Mouse (Mus musculus): ENCODE data around the gene Mtss1l. TPM values are rescaled to one million over a fixed set of nuclear protein-coding genes. Genes with fewer than 3 reads are reported as not detected.

Mtss1l gene
- polyA plus RNA-seq, 1 experiment from 2014 or later, result 5.7 TPM

DNA sequence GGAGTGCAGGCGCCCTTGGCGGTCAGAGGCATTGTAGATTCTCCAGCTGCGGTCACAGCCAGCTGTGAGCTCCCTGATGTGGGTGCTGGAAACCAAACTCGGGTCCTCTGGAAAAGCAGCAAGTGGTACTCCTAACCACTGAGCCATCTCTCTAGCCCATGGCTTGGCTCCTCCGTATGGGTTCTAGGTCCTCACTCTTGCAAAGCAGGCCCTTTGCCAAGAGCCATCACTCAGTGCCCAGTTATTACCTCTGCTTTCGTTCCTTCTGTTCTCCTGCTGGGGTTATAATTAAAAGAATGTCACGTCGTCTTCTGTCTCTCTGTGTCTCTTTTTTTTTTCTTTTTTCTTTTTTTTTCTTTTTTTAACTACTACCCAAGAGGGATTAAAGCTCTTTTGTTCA is 11.8 kb downstream of the Mtss1l start:
- ATAC-seq (ENCODE audit: low FRiP score, low TSS enrichment) (no peak), DNase-seq (ENCODE audit: low spot score) (no peak)
- Histone ChIP-seq H3K27ac (replicated peaks) (no peak overlapping the region), H3K4me2 (replicated peaks; ENCODE audit: low read depth) (no peak overlapping the region), H3K9me3 (ENCODE audit: control insufficient read depth, low read length) (no peaks in the 10 kb centered on the region), H3K4me1 (replicated peaks; ENCODE audit: control insufficient read depth, insufficient read depth) (no peaks in the 10 kb centered on the region), H3K4me3 (ENCODE audit: low read depth, low read length) (no peak overlapping the region), H3K9ac (ENCODE audit: low read length) (no peak overlapping the region), H3K36me3 (ENCODE audit: control insufficient read depth, insufficient read depth, low read length) (peaks cover 46% of the 10 kb centered on the region), H3K27me3 (ENCODE audit: control insufficient read depth, insufficient read depth, low read length) (no peaks in the 10 kb centered on the region)
- TF ChIP-seq CTCF (IDR thresholded peaks at IDR 0.05; ENCODE audit: low read depth) (no peak), EP300 (optimal IDR thresholded peaks at IDR 0.05) (no peak)
- WGBS, result 85% methylated on average over 8 of the region's 8 CpGs

DNA sequence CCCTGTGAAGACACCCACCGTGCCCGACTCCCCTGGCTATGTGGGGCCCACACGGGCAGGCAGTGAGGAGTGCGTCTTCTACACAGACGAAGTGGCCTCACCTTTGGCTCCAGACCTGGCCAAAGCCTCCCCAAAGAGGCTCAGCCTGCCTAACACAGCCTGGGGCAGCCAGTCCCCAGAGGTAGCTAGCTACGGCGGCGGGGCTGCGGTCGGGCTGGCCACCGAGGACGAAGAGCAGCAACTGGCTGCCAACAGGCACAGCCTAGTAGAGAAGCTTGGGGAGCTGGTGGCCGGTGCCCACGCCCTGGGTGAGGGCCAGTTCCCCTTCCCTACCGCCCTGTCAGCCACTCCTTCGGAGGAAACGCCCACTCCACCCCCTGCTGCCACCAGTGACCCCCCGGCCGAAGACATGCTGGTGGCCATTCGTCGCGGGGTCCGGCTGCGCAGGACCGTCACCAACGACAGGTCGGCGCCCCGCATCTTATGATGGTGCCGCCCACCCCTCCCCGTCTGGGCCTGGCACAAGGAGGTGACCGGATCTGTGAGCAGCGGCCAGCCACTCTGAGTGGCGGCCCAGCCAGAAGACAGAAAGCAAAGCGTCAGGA is 17.4 kb downstream of the Mtss1l start:
- no peak for DNase-seq (ENCODE audit: low spot score)
- TF ChIP-seq EP300 (optimal IDR thresholded peaks at IDR 0.05) (no peak), CTCF (IDR thresholded peaks at IDR 0.05; ENCODE audit: low read depth) (no peak)
- Histone ChIP-seq H3K4me3 (ENCODE audit: low read depth, low read length) (no peak overlapping the region), H3K4me2 (replicated peaks; ENCODE audit: low read depth) (no peak overlapping the region), H3K27me3 (ENCODE audit: control insufficient read depth, insufficient read depth, low read length) (no peaks in the 10 kb centered on the region), H3K27ac (replicated peaks) (no peak overlapping the region), H3K9ac (ENCODE audit: low read length) (no peak overlapping the region), H3K9me3 (ENCODE audit: control insufficient read depth, low read length) (no peaks in the 10 kb centered on the region), H3K36me3 (ENCODE audit: control insufficient read depth, insufficient read depth, low read length) (peaks cover 35% of the 10 kb centered on the region), H3K4me1 (replicated peaks; ENCODE audit: control insufficient read depth, insufficient read depth) (no peaks in the 10 kb centered on the region)
- ATAC-seq (ENCODE audit: low FRiP score, low TSS enrichment), result no peak
- 94% methylated on average over 30 of the region's 35 CpGs for WGBS

DNA sequence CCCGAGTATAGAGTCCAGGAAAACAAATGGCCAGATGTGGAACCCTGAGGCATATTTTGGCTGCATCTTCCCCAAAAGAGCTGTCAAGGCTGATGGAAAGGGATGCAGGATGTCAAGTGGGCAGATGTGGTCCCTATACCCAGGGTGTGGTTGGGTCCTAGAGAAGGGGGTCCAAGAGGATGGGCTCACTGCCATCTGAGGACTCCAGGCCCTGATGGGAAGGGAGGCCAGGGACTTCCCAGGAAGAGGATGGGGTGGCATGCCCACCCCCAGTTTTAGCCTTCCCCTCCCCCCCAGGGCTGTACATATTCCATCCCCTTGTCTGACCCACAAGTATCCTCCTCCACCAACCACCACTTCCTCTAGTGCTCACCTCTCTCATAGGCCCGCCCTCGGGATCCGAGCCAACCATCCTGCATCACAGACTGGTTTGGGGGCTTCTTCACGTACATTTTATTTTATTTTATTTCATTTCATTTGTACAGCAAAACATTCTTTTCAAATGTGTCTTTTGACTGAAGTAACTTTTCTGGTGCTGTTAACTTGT is 19.4 kb downstream of the Mtss1l start:
- H3K9me3 ChIP-seq (ENCODE audit: control insufficient read depth, low read length), result no peaks in the 10 kb centered on the region
- H3K36me3 ChIP-seq (ENCODE audit: control insufficient read depth, insufficient read depth, low read length), result peaks cover 31% of the 10 kb centered on the region
- 74% methylated on average over 5 of the region's 5 CpGs for WGBS
- H3K9ac ChIP-seq (ENCODE audit: low read length), result no peak overlapping the region
- no peaks in the 10 kb centered on the region for H3K4me1 ChIP-seq (replicated peaks; ENCODE audit: control insufficient read depth, insufficient read depth)
- ATAC-seq (ENCODE audit: low FRiP score, low TSS enrichment) (no peak), DNase-seq (ENCODE audit: low spot score) (no peak)
- H3K27me3 ChIP-seq (ENCODE audit: control insufficient read depth, insufficient read depth, low read length), result no peaks in the 10 kb centered on the region
- no peak overlapping the region for H3K27ac ChIP-seq (replicated peaks)
- H3K4me2 ChIP-seq (replicated peaks; ENCODE audit: low read depth), result no peak overlapping the region
- TF ChIP-seq EP300 (optimal IDR thresholded peaks at IDR 0.05) (no peak), CTCF (IDR thresholded peaks at IDR 0.05; ENCODE audit: low read depth) (no peak)
- H3K4me3 ChIP-seq (ENCODE audit: low read depth, low read length), result no peak overlapping the region

DNA sequence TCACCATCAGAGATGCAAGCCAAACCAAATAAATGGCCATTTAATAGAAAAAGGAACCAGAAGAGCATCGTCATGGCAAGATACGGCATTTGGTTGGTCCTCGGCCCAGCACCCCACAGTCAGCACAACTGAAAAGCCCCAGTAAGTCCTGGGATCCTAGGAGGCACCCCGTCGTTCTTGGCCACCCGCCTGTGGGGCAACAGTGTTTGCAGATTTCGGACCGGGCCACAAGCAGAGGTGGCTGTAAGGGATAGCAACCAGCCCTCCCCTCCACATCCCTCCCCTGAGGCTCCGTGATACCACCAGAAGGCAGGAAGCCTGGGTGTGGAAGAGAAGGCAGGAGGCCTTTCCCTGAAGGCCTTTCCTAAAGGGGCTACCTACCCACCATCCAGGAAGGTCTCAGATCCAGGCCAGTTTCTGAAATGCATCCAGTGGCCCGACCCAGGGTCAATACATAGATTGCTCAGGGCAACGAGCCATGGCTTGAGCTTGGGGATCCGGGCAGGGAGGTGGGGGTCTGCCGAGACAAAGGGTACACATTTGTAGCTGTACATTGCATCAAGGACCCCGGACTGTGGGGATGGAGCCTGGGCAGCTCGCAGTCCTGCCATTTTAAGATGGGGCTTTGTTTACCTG is 20.7 kb downstream of the Mtss1l start:
- Histone ChIP-seq H3K9me3 (ENCODE audit: control insufficient read depth, low read length) (no peaks in the 10 kb centered on the region), H3K9ac (ENCODE audit: low read length) (no peak overlapping the region), H3K4me3 (ENCODE audit: low read depth, low read length) (no peak overlapping the region), H3K36me3 (ENCODE audit: control insufficient read depth, insufficient read depth, low read length) (peaks cover 28% of the 10 kb centered on the region), H3K4me1 (replicated peaks; ENCODE audit: control insufficient read depth, insufficient read depth) (no peaks in the 10 kb centered on the region), H3K4me2 (replicated peaks; ENCODE audit: low read depth) (no peak overlapping the region), H3K27me3 (ENCODE audit: control insufficient read depth, insufficient read depth, low read length) (no peaks in the 10 kb centered on the region), H3K27ac (replicated peaks) (no peak overlapping the region)
- DNase-seq (ENCODE audit: low spot score), result no peak
- ATAC-seq (ENCODE audit: low FRiP score, low TSS enrichment), result no peak
- WGBS, result 78% methylated on average over 15 of the region's 15 CpGs
- no peak for TF ChIP-seq CTCF (IDR thresholded peaks at IDR 0.05; ENCODE audit: low read depth)
- no peak for TF ChIP-seq EP300 (optimal IDR thresholded peaks at IDR 0.05)

DNA sequence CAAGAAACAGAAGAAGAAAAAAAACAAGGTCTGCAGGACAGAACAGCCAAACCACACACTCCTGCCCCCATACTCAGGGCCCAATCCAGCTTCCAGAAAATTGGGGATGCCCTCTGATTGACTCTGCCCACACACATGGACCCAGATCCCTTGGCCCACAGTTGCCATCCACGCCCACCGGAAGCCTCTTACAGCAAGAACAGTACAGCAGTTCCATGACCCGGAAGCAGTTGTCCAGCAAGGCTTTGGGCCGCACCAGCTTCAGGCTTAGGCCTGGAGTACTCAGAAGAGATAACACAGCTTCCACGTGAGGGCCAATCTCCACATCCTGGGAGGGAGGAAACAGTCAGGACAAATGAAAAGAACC is 21.2 kb downstream of the Mtss1l start:
- no peak for ATAC-seq (ENCODE audit: low FRiP score, low TSS enrichment)
- 89% methylated on average over 5 of the region's 5 CpGs for WGBS
- Histone ChIP-seq H3K27me3 (ENCODE audit: control insufficient read depth, insufficient read depth, low read length) (no peaks in the 10 kb centered on the region), H3K27ac (replicated peaks) (no peak overlapping the region), H3K4me2 (replicated peaks; ENCODE audit: low read depth) (no peak overlapping the region), H3K4me1 (replicated peaks; ENCODE audit: control insufficient read depth, insufficient read depth) (no peaks in the 10 kb centered on the region), H3K4me3 (ENCODE audit: low read depth, low read length) (no peak overlapping the region), H3K9me3 (ENCODE audit: control insufficient read depth, low read length) (no peaks in the 10 kb centered on the region), H3K9ac (ENCODE audit: low read length) (no peak overlapping the region), H3K36me3 (ENCODE audit: control insufficient read depth, insufficient read depth, low read length) (peaks cover 23% of the 10 kb centered on the region)
- DNase-seq (ENCODE audit: low spot score), result no peak
- TF ChIP-seq EP300 (optimal IDR thresholded peaks at IDR 0.05) (no peak), CTCF (IDR thresholded peaks at IDR 0.05; ENCODE audit: low read depth) (no peak)

DNA sequence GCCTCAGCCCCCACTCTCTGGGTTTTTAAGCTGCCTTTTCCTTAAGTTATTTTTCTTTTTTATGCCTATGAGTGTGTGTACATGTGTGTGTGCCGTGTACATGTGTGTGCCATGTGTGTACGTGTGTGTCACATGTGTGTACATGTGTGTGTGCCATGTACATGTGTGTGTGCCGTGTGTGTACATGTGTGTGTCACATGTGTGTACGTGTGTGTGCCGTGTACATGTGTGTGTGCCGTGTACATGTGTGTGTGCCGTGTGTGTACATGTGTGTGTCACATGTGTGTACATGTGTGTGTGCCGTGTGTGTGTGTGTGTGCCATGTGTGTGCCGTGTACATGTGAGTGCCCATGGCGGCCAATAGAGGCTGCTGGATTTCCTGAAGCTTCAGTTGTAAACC is 23.9 kb downstream of the Mtss1l start:
- no peaks in the 10 kb centered on the region for H3K9me3 ChIP-seq (ENCODE audit: control insufficient read depth, low read length)
- no peak overlapping the region for H3K27ac ChIP-seq (replicated peaks)
- TF ChIP-seq CTCF (IDR thresholded peaks at IDR 0.05; ENCODE audit: low read depth) (no peak), EP300 (optimal IDR thresholded peaks at IDR 0.05) (no peak)
- 91% methylated on average over 10 of the region's 10 CpGs for WGBS
- no peaks in the 10 kb centered on the region for H3K4me1 ChIP-seq (replicated peaks; ENCODE audit: control insufficient read depth, insufficient read depth)
- H3K36me3 ChIP-seq (ENCODE audit: control insufficient read depth, insufficient read depth, low read length), result peaks cover 2% of the 10 kb centered on the region
- no peak overlapping the region for H3K9ac ChIP-seq (ENCODE audit: low read length)
- no peak overlapping the region for H3K4me3 ChIP-seq (ENCODE audit: low read depth, low read length)
- no peak for ATAC-seq (ENCODE audit: low FRiP score, low TSS enrichment)
- no peak for DNase-seq (ENCODE audit: low spot score)
- no peaks in the 10 kb centered on the region for H3K27me3 ChIP-seq (ENCODE audit: control insufficient read depth, insufficient read depth, low read length)
- H3K4me2 ChIP-seq (replicated peaks; ENCODE audit: low read depth), result no peak overlapping the region

All from stomach, postnatal 0 days (tissue).